Mouse (Mus musculus): ENCODE measurements at regions not wholly inside any gene's neighbourhood (a gene's known extent, or its start where the extent isn't known, plus 50 kb on each side); places are given as distances from the start of the nearest gene placed in this dataset.

- no peak for DNase-seq
Measured at GRCm38 (mm10) chr4:64432097-64432496, 385.3 kb upstream of the Tnc start.

- no peak for DNase-seq
Measured at GRCm38 (mm10) chr4:64437744-64438594, 391.2 kb upstream of the Tnc start.

DNA sequence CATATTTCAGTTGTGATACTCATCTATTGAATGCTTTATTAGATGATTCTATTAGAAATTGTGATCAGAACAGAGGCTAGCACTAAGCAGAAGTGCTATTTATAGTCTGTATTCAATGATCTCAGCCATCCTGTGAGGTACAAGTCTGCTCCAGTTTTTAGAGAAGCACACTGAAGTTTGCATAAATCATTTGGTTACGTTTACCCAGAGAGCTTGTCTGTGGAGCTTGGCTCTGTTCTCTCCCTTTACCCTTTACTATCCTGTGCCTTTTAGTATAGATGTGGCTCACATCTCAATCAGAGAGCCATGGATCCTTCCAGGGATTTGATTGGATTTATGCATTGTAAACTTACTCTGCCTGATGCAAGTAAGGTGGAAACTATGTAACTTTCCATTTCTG is 404.6 kb upstream of the Tnc start:
- no peak for DNase-seq

DNA sequence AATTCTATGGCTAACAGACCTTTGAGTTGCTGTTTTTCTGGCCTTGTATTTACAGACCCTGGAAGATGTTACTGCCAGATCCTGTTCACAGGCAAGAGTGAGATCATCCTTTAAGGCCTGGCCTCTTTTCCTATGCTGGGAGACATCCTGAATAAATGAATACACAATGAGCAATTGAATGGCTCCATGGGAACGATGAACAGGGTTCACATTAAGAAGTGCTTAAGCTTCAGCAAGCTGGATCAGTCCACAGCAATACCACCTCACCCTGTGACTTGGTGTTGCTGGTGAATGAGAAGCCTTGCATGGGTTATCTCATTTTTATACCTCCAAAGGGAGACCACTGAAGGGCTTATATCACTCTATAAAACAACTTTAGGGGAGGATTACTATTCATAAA is 405.1 kb upstream of the Tnc start:
- no peak for DNase-seq

DNA sequence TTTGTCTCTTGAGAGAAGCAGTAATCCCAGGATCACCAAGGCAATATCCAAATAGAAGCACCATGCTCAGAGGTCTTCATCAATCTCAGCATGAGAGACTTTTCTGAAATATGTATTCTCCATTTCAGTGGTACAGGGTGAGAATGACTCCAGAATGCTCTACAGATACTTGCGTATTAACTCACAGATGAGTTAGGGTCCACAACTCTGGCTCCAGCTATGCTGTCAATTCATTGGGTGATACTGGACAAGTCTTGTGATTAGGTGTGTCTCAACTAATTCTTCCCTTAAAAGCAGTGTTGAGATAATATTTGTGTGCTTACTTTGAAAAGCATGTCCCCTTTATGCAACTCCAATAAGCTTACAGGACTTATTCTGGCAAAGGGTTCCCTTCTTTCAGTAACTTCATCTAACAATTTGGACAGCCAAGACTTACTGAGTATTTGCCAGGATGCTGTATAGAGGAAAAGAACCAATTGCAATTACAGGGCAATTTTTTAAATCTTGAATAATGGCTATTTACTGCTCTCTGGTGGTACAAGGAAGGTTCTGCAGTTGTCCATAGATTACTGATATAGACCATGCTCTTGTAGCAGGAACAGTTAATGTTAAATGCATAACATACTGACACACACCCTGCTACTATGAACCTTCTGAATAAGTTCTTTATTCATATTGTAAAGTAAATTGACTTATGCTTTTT is 445.6 kb upstream of the Tnc start:
- no peak for DNase-seq

- peak; percentile 3 for DNase-seq
Measured at GRCm38 (mm10) chr4:64497759-64498158, 450.9 kb upstream of the Tnc start.

- DNase-seq, result no peak
Measured at GRCm38 (mm10) chr4:64500635-64501395, 454.0 kb upstream of the Tnc start.

DNA sequence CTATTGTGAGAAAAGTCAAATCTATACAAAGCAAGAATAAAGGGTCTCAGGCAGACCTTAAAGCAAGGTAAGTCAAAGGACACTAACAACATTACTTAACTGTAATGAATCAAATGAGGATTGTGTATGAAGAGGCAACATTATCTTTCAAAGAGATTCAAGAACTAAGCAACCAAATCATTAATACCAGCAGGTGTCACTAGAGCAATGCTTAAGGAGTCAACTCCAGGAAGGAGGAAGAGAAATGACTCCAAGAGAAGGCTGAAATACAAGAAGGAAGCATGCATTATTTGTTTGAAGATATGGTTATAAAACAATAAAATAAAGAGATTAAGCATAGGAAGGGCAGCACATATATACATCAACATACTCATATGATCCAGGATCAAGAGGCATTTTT is 475.1 kb upstream of the Tnc start:
- no peak for DNase-seq

DNA sequence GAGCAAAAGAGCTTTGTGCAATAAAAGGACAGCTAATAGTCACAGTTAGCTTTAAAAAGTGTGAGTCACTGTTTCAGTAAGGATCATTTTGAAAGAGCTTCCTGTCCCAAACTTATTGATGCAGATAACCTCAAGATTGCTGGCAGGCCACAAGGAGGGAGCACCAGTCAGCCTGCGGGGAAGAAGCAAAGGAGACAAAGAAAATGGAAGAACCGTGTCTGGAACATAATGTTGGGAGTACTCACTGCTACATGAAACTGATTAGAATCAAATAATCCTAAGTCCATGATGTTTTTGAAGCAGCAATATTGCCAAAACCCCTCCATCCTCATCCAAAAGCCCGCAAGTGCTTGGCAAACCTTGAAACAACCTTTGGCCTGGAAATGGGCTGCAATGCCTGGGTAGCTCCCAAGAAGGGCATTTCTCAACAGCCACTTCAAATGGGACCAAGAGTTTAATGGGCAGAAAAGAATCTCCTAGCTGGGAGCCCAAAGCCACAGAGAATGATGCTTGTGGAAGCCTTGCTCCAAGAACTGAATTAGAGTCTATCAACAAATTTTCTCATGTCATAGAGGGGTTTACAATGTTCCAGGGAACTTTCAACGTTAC is 481.0 kb upstream of the Tnc start:
- no peak for DNase-seq

GRCm38 (mm10) chr4:64530585-64530984 is 483.8 kb upstream of the Tnc start:
- DNase-seq, result no peak

GRCm38 (mm10) chr4:64533019-64533418 is 486.2 kb upstream of the Tnc start:
- no peak for DNase-seq

DNA sequence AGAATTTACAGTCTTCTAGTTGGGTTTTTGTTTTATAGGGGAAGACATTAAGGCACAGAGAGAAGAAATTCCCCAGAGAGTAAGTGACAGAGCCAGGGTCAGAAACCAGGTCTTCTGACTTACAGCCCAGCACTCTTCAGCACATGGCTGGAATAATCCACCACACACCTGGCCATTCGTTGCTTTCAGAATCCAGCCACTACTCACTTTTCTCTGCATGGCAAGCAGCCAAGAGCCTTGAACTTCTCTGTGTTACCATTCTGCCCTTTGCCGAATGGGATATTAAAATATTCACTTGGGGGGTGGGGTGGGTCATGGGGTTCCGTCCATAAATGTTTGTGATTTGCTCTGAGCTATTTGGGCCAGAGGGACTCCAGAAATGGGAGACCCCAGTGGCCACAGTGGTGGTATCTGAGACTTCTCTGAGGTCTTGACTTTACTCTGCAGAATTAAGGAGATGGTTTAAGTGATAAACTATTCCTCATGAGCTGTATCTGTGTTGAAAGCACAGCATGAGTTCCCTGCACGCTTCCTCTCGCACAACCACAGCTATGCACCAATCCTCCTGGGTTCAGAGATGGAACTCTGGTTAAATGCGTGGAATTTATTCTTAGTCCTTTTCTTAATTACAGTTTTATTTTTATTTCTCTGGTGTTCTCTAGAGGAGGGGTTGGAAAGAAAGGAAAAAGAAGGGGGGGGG is 488.9 kb upstream of the Tnc start:
- DNase-seq, result no peak

DNA sequence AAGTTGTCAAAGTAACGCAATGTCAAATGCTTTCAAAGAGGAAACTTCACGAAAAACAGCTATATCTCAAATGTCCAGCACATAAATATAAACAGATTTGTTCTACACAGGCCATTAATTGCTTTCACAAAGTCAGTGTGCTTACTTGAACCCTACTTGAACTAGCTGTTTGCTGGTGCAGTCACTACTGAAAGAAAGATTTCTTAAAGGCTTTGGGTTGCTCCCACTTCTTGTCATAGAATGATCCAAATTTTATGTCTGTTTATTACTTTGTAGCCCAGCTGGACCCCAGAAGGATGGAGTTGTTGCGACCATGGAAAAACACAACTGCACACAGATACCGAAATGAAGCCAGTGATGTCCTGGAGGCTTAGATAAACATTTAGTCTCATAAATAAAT is 491.2 kb upstream of the Tnc start:
- no peak for DNase-seq

DNA sequence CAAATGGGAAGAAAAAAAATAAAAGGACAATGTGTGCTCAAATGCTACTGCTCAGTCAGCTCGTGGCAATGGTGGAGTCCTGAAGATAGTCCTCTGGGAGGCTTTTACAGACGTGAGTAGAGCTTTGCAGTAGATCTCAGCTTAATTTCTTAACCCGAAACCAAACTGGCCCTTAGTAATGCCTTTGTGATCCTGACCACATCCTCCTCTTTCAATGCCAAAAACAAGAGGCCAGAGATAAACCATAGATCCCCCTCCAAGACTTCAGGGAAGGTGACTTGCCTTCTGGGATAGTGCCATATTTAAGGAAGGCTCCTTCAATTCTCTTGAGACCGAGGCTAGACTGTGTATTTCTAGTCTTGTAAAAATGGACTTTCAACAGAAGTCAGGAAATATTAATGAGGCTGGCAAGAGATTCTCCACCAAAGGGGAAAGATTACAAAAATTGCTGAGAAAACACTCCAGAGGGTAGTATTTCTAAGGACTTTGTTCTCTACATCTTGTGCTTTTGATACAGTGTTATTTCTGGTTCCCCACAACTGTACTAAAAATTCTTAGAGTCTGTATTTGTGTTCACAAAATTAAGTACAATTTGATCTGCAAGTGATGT is 497.9 kb upstream of the Tnc start:
- DNase-seq, result no peak

DNA sequence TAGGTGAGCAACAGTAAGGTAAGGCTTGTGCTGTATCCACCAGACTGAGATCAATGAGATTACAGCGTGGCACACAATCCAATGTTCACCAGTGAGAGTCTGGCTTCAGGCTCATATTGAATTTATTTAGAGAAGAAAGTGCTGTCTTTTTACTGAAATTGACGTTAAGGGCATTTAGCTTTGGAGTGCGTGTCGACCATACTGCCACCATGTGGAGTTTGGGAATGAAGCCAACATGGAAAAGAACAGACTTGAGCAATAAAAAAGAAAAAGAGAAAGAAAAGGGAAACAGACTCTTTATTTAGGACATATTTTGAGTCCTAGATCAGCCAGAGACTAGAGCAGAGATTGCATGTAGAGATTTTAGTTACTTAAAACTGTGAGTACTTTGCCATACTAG is 499.6 kb upstream of the Tnc start:
- no peak for DNase-seq

GRCm38 (mm10) chr4:64562511-64562910 is 515.7 kb upstream of the Tnc start:
- no peak for DNase-seq

GRCm38 (mm10) chr4:64563996-64564395 is 517.2 kb upstream of the Tnc start:
- DNase-seq, result peak; percentile 3

DNA sequence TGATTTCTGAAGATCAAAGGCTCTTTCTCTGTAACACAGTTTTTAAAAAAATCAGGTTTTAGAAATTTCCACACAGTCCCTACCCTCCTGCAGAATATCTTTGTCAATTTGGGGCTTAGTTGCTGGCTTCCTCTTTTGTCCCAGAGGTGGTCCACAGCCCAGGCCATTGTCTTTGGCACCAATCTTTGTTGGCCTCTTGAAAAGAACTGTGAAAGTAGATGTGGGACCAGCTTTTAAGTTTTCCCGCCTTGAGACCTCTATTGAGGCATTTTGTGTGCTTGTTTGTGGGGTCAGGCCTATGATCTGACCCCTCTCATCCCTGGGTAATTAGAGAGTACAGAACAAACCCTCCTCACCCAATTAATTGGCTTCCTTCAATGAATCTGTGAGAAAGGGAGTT is 523.9 kb upstream of the Tnc start:
- no peak for DNase-seq

DNA sequence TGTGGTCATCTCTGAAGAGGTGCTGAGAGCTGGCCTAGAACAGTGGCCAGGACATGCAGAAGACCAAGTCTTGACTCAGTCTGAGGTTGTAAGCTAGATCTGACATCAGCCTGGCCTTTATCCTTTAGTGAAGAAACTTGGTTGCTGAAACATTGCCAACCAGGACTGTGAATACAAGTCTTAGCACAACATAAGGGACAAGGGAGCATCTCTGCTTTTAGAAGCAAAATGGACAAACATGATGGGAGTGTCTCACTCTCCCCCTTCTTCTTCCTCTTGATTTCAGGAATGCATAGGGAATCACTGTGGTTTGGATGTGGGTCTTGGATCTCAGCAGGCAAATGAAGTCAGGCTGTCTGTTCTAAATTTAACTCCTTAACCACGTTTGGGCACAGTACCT is 529.1 kb upstream of the Tnc start:
- no peak for DNase-seq

DNA sequence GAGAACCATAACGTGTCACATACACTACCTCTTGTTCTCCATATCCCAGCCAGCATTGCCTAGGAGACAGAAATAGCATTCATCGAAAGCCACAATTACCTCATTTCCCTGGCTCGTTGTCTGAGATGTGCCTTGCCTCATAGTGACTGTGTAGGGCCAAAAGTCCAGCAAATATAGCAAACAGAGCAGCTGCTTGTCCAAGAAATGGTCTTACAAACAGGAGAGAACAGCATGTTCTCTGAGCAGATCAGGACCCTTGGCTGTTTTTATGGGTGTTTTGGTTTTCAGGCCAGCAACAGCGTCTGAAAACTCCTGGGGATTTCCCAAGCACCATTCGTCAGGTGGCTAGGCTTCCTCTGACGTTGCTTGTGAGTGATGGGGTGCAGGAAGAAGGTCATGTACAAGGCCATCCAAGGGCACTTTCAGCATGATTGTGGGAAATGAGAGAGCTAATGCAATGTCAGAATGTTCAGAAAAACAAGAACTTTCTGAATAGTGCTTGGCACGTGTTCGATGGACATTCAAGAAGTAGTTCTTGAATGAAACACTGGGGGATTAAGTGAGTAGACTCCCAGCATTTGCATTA is 528.9 kb upstream of the Pappa start:
- DNase-seq, result no peak

- DNase-seq, result no peak
Measured at GRCm38 (mm10) chr4:64598465-64598864, 525.5 kb upstream of the Pappa start.

GRCm38 (mm10) chr4:64599222-64599621 is 524.8 kb upstream of the Pappa start:
- no peak for DNase-seq
